Mouse (Mus musculus): Measurements from ENCODE around the gene Rbm47. TPM values are rescaled to one million over a fixed set of nuclear protein-coding genes. Genes with fewer than 3 reads are reported as not detected.
A peak's percentile ranks its signal among the peaks of the same experiment; 100 is the strongest.

The Rbm47 gene
- polyA plus RNA-seq, 1 experiment from 2014 or later: 5.8 TPM

GRCm38 (mm10) chr5:66068068-66068920 lies 104.6 kb downstream of the Rbm47 start:
- 88% methylated on average over 12 of the region's 12 CpGs for WGBS
- Histone ChIP-seq H3K4me2 (no peak overlapping the region), H3K27ac (replicated peaks) (no peak overlapping the region), H3K9me3 (no peaks in the 10 kb centered on the region), H3K4me3 (no peak overlapping the region), H3K9ac (no peak overlapping the region), H3K27me3 (no peaks in the 10 kb centered on the region), H3K4me1 (replicated peaks) (peaks cover 9% of the 10 kb centered on the region), H3K36me3 (no peaks in the 10 kb centered on the region)
- ATAC-seq (ENCODE audit: low FRiP score, low read depth): no peak

GRCm38 (mm10) chr5:66067219-66067618 lies 105.7 kb downstream of the Rbm47 start:
- H3K4me2 ChIP-seq: no peak overlapping the region
- H3K9me3 ChIP-seq: no peaks in the 10 kb centered on the region
- H3K4me1 ChIP-seq (replicated peaks): peaks cover 15% of the 10 kb centered on the region
- no peak for ATAC-seq (ENCODE audit: low FRiP score, low read depth)
- no peaks in the 10 kb centered on the region for H3K27me3 ChIP-seq
- H3K9ac ChIP-seq: no peak overlapping the region
- no peak overlapping the region for H3K27ac ChIP-seq (replicated peaks)
- WGBS: 33% methylated on average over 7 of the region's 7 CpGs
- H3K4me3 ChIP-seq: no peak overlapping the region
- no peaks in the 10 kb centered on the region for H3K36me3 ChIP-seq

- Histone ChIP-seq H3K9ac (no peak overlapping the region), H3K4me1 (replicated peaks) (peaks cover 16% of the 10 kb centered on the region), H3K27me3 (no peaks in the 10 kb centered on the region), H3K27ac (replicated peaks) (no peak overlapping the region), H3K4me3 (no peak overlapping the region), H3K4me2 (no peak overlapping the region), H3K9me3 (no peaks in the 10 kb centered on the region), H3K36me3 (no peaks in the 10 kb centered on the region)
- 89% methylated on average over 3 of the region's 3 CpGs for WGBS
- ATAC-seq (ENCODE audit: low FRiP score, low read depth): no peak
Measured at GRCm38 (mm10) chr5:66062930-66063220, 110.0 kb downstream of the Rbm47 start.

- Histone ChIP-seq H3K27me3 (no peaks in the 10 kb centered on the region), H3K4me1 (replicated peaks) (peaks cover 16% of the 10 kb centered on the region), H3K4me3 (no peak overlapping the region), H3K4me2 (peak overlapping the region; percentile 1; the same call in 1 of the 2 replicates), H3K36me3 (no peaks in the 10 kb centered on the region), H3K9ac (no peak overlapping the region), H3K27ac (replicated peaks) (peak overlapping the region; percentile 43; the same call in 1 of the 2 replicates), H3K9me3 (no peaks in the 10 kb centered on the region)
- WGBS: 61% methylated on average over 19 of the region's 19 CpGs
- ATAC-seq (ENCODE audit: low FRiP score, low read depth): peak; percentile 74
Measured at GRCm38 (mm10) chr5:66062046-66062929, 110.6 kb downstream of the Rbm47 start.

- H3K27ac ChIP-seq (replicated peaks): peak overlapping the region; percentile 43
- no peak for ATAC-seq (ENCODE audit: low FRiP score, low read depth)
- no peak overlapping the region for H3K4me3 ChIP-seq
- peaks cover 16% of the 10 kb centered on the region for H3K4me1 ChIP-seq (replicated peaks)
- H3K4me2 ChIP-seq: peak overlapping the region; percentile 1; the same call in 1 of the 2 replicates
- no peaks in the 10 kb centered on the region for H3K36me3 ChIP-seq
- H3K27me3 ChIP-seq: no peaks in the 10 kb centered on the region
- WGBS: 68% methylated on average over 4 of the region's 4 CpGs
- no peak overlapping the region for H3K9ac ChIP-seq
- no peaks in the 10 kb centered on the region for H3K9me3 ChIP-seq
Measured at GRCm38 (mm10) chr5:66061667-66062045, 111.3 kb downstream of the Rbm47 start.

- H3K36me3 ChIP-seq: no peaks in the 10 kb centered on the region
- H3K9me3 ChIP-seq: no peaks in the 10 kb centered on the region
- 91% methylated on average over 5 of the region's 5 CpGs for WGBS
- H3K9ac ChIP-seq: no peak overlapping the region
- ATAC-seq (ENCODE audit: low FRiP score, low read depth): no peak
- H3K27ac ChIP-seq (replicated peaks): no peak overlapping the region
- no peak overlapping the region for H3K4me3 ChIP-seq
- no peaks in the 10 kb centered on the region for H3K27me3 ChIP-seq
- peaks cover 16% of the 10 kb centered on the region for H3K4me1 ChIP-seq (replicated peaks)
- H3K4me2 ChIP-seq: no peak overlapping the region
Measured at GRCm38 (mm10) chr5:66058844-66059243, 114.1 kb downstream of the Rbm47 start.

GRCm38 (mm10) chr5:66056680-66057079 lies 116.2 kb downstream of the Rbm47 start:
- Histone ChIP-seq H3K4me2 (no peak overlapping the region), H3K9me3 (no peaks in the 10 kb centered on the region), H3K4me3 (no peak overlapping the region), H3K27ac (replicated peaks) (no peak overlapping the region), H3K4me1 (replicated peaks) (peaks cover 4% of the 10 kb centered on the region; the same call in 1 of the 2 replicates), H3K9ac (no peak overlapping the region), H3K36me3 (no peaks in the 10 kb centered on the region), H3K27me3 (no peaks in the 10 kb centered on the region)
- no peak for ATAC-seq (ENCODE audit: low FRiP score, low read depth)
- 81% methylated on average over 4 of the region's 4 CpGs for WGBS

GRCm38 (mm10) chr5:66054394-66054793 lies 118.5 kb downstream of the Rbm47 start:
- Histone ChIP-seq H3K27ac (replicated peaks) (no peak overlapping the region), H3K9ac (no peak overlapping the region), H3K4me1 (replicated peaks) (no peaks in the 10 kb centered on the region), H3K36me3 (no peaks in the 10 kb centered on the region), H3K9me3 (no peaks in the 10 kb centered on the region), H3K4me3 (no peak overlapping the region), H3K27me3 (no peaks in the 10 kb centered on the region), H3K4me2 (no peak overlapping the region)
- 61% methylated on average over 9 of the region's 9 CpGs for WGBS
- no peak for ATAC-seq (ENCODE audit: low FRiP score, low read depth)

- ATAC-seq (ENCODE audit: low FRiP score, low read depth): no peak
- Histone ChIP-seq H3K27me3 (no peaks in the 10 kb centered on the region), H3K9ac (no peak overlapping the region), H3K36me3 (no peaks in the 10 kb centered on the region), H3K4me3 (no peak overlapping the region), H3K4me2 (no peak overlapping the region), H3K27ac (replicated peaks) (no peak overlapping the region), H3K9me3 (no peaks in the 10 kb centered on the region), H3K4me1 (replicated peaks) (no peaks in the 10 kb centered on the region)
- 87% methylated on average over 20 of the region's 20 CpGs for WGBS
Measured at GRCm38 (mm10) chr5:66052777-66053548, 120.0 kb downstream of the Rbm47 start.

GRCm38 (mm10) chr5:66050841-66051240 lies 122.1 kb downstream of the Rbm47 start:
- Histone ChIP-seq H3K4me3 (no peak overlapping the region), H3K9me3 (no peaks in the 10 kb centered on the region), H3K36me3 (no peaks in the 10 kb centered on the region), H3K4me2 (no peak overlapping the region), H3K4me1 (replicated peaks) (no peaks in the 10 kb centered on the region), H3K27ac (replicated peaks) (no peak overlapping the region), H3K9ac (no peak overlapping the region), H3K27me3 (no peaks in the 10 kb centered on the region)
- no peak for ATAC-seq (ENCODE audit: low FRiP score, low read depth)
- 68% methylated on average over 5 of the region's 5 CpGs for WGBS

GRCm38 (mm10) chr5:66046356-66046755 lies 126.6 kb downstream of the Rbm47 start:
- 88% methylated on average over 3 of the region's 3 CpGs for WGBS
- no peak overlapping the region for H3K4me3 ChIP-seq
- no peak overlapping the region for H3K9ac ChIP-seq
- H3K4me2 ChIP-seq: no peak overlapping the region
- no peak overlapping the region for H3K27ac ChIP-seq (replicated peaks)
- H3K9me3 ChIP-seq: no peaks in the 10 kb centered on the region
- H3K27me3 ChIP-seq: no peaks in the 10 kb centered on the region
- ATAC-seq (ENCODE audit: low FRiP score, low read depth): no peak
- H3K36me3 ChIP-seq: no peaks in the 10 kb centered on the region
- no peaks in the 10 kb centered on the region for H3K4me1 ChIP-seq (replicated peaks)

GRCm38 (mm10) chr5:66043897-66044296 lies 129.0 kb downstream of the Rbm47 start:
- Histone ChIP-seq H3K36me3 (no peaks in the 10 kb centered on the region), H3K4me2 (no peak overlapping the region), H3K27ac (replicated peaks) (no peak overlapping the region), H3K27me3 (no peaks in the 10 kb centered on the region), H3K9ac (no peak overlapping the region), H3K4me1 (replicated peaks) (no peaks in the 10 kb centered on the region), H3K4me3 (no peak overlapping the region), H3K9me3 (no peaks in the 10 kb centered on the region)
- no peak for ATAC-seq (ENCODE audit: low FRiP score, low read depth)
- 91% methylated on average over 3 of the region's 3 CpGs for WGBS
